Mouse (Mus musculus) testis, adult 2 months (tissue): Measurements from ENCODE around the gene Atp9a.

Experiments used
- CTCF ChIP-seq: fragments of 200-500 bp; IDR thresholded peaks from 2 replicates; pipeline ENCODE4 v1.5.1; 2012; ENCODE audit warnings: low read depth, mild to moderate bottlenecking, inconsistent platforms, low read length, moderate library complexity; ENCODE audit not compliant: control insufficient read depth, insufficient read depth, insufficient replicate concordance
- POLR2A ChIP-seq: fragments of 200-500 bp; IDR thresholded peaks from 2 replicates; pipeline ENCODE4 v1.6.1; 2012; ENCODE audit warnings: low read depth, mild to moderate bottlenecking, inconsistent platforms, low read length, moderate library complexity; ENCODE audit not compliant: control insufficient read depth

DNA sequence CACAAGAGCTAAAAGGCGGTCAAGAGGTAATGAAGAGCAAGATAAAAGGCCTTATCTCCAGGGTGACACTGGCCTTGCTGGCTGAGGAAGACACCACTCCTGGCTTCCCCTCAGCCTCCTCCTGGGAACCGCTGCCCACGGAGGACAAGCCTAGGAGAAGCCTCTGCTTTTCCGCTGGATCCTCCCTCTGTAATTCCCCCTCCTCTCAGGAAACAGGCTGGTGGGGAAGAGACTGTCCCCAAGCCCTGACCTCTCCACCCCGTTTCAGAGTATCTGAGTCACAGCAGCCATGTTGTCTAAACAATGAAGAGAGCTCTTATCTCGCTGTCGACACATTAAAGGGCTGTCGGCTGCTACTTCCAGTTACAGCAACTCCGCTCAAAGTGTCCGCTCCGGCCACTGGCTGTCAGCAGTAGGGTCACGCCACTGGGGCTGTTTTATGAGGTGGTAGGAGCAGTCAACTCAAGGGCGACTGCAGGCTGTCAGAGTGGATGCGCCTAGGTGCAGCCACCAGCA lies 108.8 kb downstream of the Atp9a start:
- no peak for TF ChIP-seq CTCF
- no peak for TF ChIP-seq POLR2A
